Mouse (Mus musculus): Measurements from ENCODE around the gene Akap6. TPM values are rescaled to one million over a fixed set of nuclear protein-coding genes. Genes with fewer than 3 reads are reported as not detected.

Gene Akap6
- total and polyA plus RNA-seq, 2 experiments from 2014 or later: 21.3 to 77.3 TPM

DNA sequence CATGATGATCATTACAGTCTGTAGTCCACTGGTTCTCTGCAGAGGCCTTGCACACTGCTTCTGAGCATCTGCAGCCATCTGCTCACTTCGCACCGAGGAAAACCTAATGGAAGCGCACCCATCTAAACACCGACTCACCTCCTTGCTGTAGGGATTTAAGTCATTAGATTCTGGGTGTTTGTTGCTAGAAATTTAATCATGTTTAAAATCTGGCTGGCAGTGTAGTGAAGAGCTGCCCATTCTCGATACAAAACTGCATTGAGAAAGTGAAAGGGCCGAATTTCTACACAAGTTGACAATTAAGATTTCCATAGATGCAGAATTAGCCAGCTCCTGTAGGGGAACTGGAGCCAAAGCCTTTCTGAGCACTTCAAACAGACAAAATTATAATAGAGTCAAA, 361.7 kb downstream of the Akap6 start:
- Histone ChIP-seq H3K27ac (peak overlapping the region; percentile 49), H3K9ac (replicated peaks; ENCODE audit: low read length) (no peak overlapping the region), H3K4me3 (ENCODE audit: low read length) (no peak overlapping the region), H3K4me2 (ENCODE audit: low read depth, low read length) (no peak overlapping the region), H3K9me3 (ENCODE audit: low read length) (no peaks in the 10 kb centered on the region), H3K27me3 (ENCODE audit: insufficient read depth, low read length) (no peaks in the 10 kb centered on the region), H3K4me1 (ENCODE audit: insufficient read depth, low read length) (peaks cover 5% of the 10 kb centered on the region; the same call in 1 of the 2 replicates), H3K36me3 (ENCODE audit: insufficient read depth, low read length) (no peaks in the 10 kb centered on the region)
- TF ChIP-seq CTCF (IDR thresholded peaks at IDR 0.05; ENCODE audit: low read depth): no peak
- WGBS: 28% methylated on average over 6 of the region's 6 CpGs
- no peak for ATAC-seq
- peak; percentile 33 for DNase-seq (ENCODE audit: low spot score)

DNA sequence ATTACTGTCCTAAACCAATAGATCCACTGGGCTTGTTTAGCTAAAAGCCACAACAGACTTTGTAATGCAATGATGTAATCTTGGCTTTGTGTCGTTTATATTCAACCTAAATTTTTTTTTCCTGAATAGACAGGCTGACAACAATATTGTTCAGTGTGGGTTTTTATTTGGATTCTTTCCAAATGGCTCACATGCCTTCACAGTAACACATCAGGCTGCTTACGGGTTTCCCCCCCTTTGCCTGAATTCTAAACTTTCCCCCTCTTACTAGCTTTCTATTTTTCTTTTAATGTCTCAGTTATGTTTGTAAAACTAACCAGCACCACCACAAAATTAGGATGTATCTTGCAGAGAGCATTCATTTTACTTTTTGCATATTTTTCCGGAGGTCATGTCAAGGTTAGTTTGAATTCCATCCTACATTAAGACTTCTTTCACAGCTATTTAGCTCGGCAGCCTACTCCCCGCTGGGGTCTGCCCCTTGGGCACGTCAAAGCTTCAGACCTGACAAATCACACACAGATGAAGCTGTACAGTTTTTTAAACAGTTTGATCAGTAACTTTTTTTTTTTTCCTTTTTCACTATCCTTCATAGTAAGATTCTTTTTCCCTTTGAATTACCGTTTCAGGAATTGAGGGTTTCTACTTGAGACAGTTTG, 362.4 kb downstream of the Akap6 start:
- WGBS: 9% methylated on average over 7 of the region's 7 CpGs
- Histone ChIP-seq H3K27me3 (ENCODE audit: insufficient read depth, low read length) (no peaks in the 10 kb centered on the region), H3K27ac (peak overlapping the region; percentile 49; the same call in 1 of the 2 replicates), H3K9ac (replicated peaks; ENCODE audit: low read length) (no peak overlapping the region), H3K36me3 (ENCODE audit: insufficient read depth, low read length) (no peaks in the 10 kb centered on the region), H3K4me3 (ENCODE audit: low read length) (no peak overlapping the region), H3K9me3 (ENCODE audit: low read length) (no peaks in the 10 kb centered on the region), H3K4me2 (ENCODE audit: low read depth, low read length) (peak overlapping the region; percentile 19; the same call in 1 of the 2 replicates), H3K4me1 (ENCODE audit: insufficient read depth, low read length) (peaks cover 5% of the 10 kb centered on the region; the same call in 1 of the 2 replicates)
- ATAC-seq: no peak
- DNase-seq (ENCODE audit: low spot score): peak; percentile 47
- TF ChIP-seq CTCF (IDR thresholded peaks at IDR 0.05; ENCODE audit: low read depth): no peak

DNA sequence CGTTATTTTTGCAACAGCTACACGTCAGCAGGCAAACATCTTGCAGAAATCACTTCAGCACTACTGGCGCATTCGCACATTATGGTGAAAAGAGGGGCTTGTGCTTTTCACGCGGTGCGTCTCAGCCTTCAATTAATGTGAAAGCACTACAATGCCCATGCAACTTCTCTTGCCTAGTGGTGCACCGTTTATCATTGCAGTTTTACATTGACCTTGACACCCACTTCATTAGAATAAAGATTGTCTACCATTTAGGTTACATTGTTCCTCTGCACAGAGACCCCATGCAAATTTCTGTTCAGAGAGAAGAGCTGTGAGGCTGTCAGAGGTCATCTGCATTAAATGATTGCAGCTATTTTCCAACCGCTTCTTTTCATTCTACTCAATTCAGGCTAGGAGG, 363.8 kb downstream of the Akap6 start:
- Histone ChIP-seq H3K9me3 (ENCODE audit: low read length) (no peaks in the 10 kb centered on the region), H3K4me1 (ENCODE audit: insufficient read depth, low read length) (peaks cover 5% of the 10 kb centered on the region; the same call in 1 of the 2 replicates), H3K27me3 (ENCODE audit: insufficient read depth, low read length) (no peaks in the 10 kb centered on the region), H3K36me3 (ENCODE audit: insufficient read depth, low read length) (no peaks in the 10 kb centered on the region), H3K9ac (replicated peaks; ENCODE audit: low read length) (no peak overlapping the region), H3K4me3 (ENCODE audit: low read length) (no peak overlapping the region), H3K4me2 (ENCODE audit: low read depth, low read length) (no peak overlapping the region), H3K27ac (no peak overlapping the region)
- WGBS: 18% methylated on average over 9 of the region's 9 CpGs
- DNase-seq (ENCODE audit: low spot score) (no peak), ATAC-seq (no peak)
- no peak for TF ChIP-seq CTCF (IDR thresholded peaks at IDR 0.05; ENCODE audit: low read depth)

DNA sequence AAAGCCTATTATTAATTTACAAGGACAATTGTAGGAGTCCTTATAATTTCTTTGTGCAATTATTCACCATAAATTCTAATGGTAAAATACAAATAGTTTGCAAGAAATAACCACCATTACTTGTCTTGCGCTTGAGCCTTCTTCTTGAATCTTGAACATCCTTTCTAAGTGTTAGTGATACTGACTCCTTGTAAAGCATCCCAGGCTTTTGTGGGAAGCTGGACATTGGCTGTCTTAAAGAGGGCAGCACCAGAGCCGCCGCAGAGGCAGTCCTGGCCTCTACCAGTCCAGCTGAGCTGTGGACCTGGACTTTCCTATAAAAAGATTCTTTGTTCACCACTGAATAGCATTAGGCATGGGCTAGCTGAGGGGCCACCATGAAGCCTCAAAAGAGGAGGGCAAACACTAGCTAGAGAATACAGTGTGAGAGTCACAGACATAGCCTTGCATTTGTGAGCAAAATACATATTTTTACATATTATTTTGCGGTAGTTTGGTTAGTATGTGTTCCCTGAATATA, 365.1 kb downstream of the Akap6 start:
- Histone ChIP-seq H3K36me3 (ENCODE audit: insufficient read depth, low read length) (no peaks in the 10 kb centered on the region), H3K4me2 (ENCODE audit: low read depth, low read length) (no peak overlapping the region), H3K27me3 (ENCODE audit: insufficient read depth, low read length) (no peaks in the 10 kb centered on the region), H3K4me1 (ENCODE audit: insufficient read depth, low read length) (peaks cover 5% of the 10 kb centered on the region; the same call in 1 of the 2 replicates), H3K9me3 (ENCODE audit: low read length) (no peaks in the 10 kb centered on the region), H3K27ac (peak overlapping the region; percentile 65), H3K4me3 (ENCODE audit: low read length) (no peak overlapping the region), H3K9ac (replicated peaks; ENCODE audit: low read length) (no peak overlapping the region)
- peak; percentile 83 for ATAC-seq
- WGBS: 43% methylated on average over 4 of the region's 4 CpGs
- no peak for TF ChIP-seq CTCF (IDR thresholded peaks at IDR 0.05; ENCODE audit: low read depth)
- peak; percentile 53 for DNase-seq (ENCODE audit: low spot score)

DNA sequence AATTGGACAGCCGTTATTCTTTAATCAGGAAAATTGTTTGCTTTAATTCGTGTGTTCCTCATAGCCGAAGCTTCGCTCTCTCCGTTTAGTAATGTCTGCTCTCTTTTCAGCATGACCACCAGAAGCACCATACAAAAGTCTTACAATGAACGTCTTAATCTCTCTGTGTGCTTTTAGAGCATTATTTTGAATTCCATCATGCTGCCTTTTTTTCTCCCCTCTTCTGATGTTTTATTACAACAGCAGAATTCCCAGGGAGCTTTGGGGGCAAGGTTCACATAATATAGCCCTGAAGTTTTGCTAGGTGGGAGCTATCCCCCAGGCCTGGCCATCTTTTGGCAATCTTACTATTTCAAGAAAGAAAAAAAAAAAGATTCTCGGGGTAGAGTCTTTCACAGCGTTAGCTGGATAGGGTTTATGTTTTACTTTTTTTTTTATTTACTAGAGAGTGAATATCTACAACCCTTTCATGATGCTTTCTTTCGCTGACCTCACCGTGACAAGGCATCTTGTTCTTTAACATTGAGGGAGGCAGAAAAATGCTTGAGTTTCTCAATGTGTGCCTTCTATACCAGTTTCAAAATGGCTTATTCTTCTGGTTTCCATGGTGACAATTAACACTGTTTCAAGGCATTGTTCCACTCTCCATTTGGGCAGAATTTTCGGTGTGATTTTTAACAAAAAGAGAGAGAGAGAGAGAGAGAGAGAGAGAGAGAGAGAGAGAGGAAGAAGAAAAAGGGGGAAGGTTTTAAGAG, 366.0 kb downstream of the Akap6 start:
- no peak overlapping the region for H3K4me2 ChIP-seq (ENCODE audit: low read depth, low read length)

GRCm38 (mm10) chr12:53066321-53066720, 367.1 kb downstream of the Akap6 start:
- Histone ChIP-seq H3K4me2 (ENCODE audit: low read depth, low read length) (no peak overlapping the region), H3K27ac (no peak overlapping the region), H3K4me3 (ENCODE audit: low read length) (no peak overlapping the region), H3K4me1 (ENCODE audit: insufficient read depth, low read length) (peaks cover 5% of the 10 kb centered on the region; the same call in 1 of the 2 replicates), H3K9ac (replicated peaks; ENCODE audit: low read length) (no peak overlapping the region), H3K36me3 (ENCODE audit: insufficient read depth, low read length) (no peaks in the 10 kb centered on the region), H3K27me3 (ENCODE audit: insufficient read depth, low read length) (no peaks in the 10 kb centered on the region), H3K9me3 (ENCODE audit: low read length) (no peaks in the 10 kb centered on the region)
- ATAC-seq (no peak), DNase-seq (ENCODE audit: low spot score) (no peak)
- no peak for TF ChIP-seq CTCF (IDR thresholded peaks at IDR 0.05; ENCODE audit: low read depth)
- WGBS: 68% methylated on average over 9 of the region's 9 CpGs

More for the DNA sequence above, 366.0 kb downstream of the Akap6 start:
- Histone ChIP-seq H3K27me3 (ENCODE audit: insufficient read depth, low read length) (no peaks in the 10 kb centered on the region), H3K4me1 (ENCODE audit: insufficient read depth, low read length) (peaks cover 5% of the 10 kb centered on the region; the same call in 1 of the 2 replicates), H3K9me3 (ENCODE audit: low read length) (no peaks in the 10 kb centered on the region), H3K9ac (replicated peaks; ENCODE audit: low read length) (no peak overlapping the region), H3K36me3 (ENCODE audit: insufficient read depth, low read length) (no peaks in the 10 kb centered on the region), H3K4me3 (ENCODE audit: low read length) (no peak overlapping the region), H3K27ac (peak overlapping the region; percentile 65)
- peak; percentile 46 for DNase-seq (ENCODE audit: low spot score)
- ATAC-seq: no peak
- WGBS: 17% methylated on average over 11 of the region's 11 CpGs
- TF ChIP-seq CTCF (IDR thresholded peaks at IDR 0.05; ENCODE audit: low read depth): no peak
